Mouse (Mus musculus): ENCODE measurements around the gene Dnajc22. TPM values are rescaled to one million over a fixed set of nuclear protein-coding genes. Genes with fewer than 3 reads are reported as not detected.

Gene Dnajc22
- 0.32 TPM in 1 of 2 replicates, not detected in the other for polyA plus RNA-seq (2021; fragmentation: Nextera tagmentation)
- long read RNA-seq, experiment 1, result 0 reads
- long read RNA-seq, experiment 2, result 0 reads

GRCm38 (mm10) chr15:99092870-99093269 lies at the start of gene Dnajc22:
Dnajc22 (plus strand) TSS chr15:99093170.

GRCm38 (mm10) chr15:99055040-99055439 lies 37.9 kb upstream of the Dnajc22 start, which contains the start of gene Prph:
Prph (plus strand) TSS chr15:99055174.

DNA sequence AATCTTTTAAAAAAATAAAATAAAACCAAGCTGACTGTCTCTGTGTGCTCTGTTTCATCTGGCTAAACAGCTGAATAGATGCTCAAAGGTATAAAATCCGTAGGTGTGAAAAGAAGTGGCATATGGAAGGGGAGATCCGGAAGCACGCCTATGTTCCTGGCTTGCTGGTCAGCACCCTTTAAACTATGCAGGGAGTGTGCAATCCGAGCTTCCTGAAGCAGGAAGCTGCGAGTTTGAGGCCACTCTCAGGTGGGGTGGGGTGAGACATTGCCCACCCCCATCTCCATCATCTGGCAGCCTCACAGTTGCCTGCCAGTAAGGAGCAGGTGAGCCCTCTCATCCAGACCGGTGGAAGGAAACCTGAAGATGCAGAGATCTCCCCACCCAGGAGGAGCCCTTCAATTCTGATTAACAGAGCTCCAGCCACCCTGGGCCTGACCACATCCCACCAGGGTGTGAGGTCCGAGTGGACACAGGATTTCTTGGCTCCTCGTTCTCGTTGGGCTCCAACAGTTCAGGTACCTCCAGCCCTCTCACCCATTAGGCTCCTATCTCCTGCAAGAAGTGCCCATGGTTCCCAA lies 18.9 kb upstream of the Dnajc22 start, which contains the start of gene Troap:
Gene Troap (plus strand): TSS at position 557 of the 581 bp plus-strand sequence.

DNA sequence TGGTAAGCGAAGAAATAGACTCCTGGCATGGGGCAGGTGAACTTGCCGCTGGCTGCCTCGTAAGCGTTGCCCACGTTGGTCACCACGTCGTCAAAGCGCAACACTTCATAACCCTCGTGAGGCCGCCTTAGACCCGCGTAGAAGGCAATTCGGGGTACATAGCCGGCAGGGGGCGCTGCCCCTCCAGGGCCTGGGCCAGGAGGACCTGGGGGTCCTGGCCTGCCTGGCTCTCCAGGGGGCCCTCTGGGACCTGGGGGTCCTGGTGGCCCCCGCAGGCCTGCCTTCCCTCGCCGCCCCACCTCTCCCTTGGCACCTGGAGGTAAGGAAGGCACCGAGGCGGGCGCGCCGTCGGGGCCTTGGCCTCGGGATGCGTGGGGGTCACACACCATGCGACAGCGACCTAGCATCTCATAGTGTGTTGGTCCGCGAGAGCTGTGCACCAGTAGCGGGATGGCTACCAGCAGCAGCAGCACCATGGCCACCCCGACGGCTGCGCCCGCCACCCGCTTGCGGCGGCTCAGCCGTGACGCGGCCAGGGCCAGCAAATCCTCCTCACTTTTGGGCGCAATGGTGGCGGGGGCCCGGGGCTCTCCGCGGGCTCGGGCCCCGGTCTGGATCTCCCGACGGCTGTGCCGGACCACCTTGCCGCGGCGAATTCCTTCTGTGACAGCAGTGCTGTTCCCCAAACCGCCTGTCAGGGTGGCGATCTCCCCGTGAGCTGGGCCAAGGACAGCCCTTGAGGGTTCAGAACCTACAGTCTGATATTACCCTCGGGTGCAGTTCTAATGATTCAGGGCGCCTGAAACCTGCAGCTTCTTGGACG lies 5.5 kb upstream of the Dnajc22 start, which contains the start of gene C1ql4:
Gene C1ql4 (minus strand): TSS at position 565 of the 823 bp plus-strand sequence.

GRCm38 (mm10) chr15:99125711-99126080 lies 32.7 kb downstream of the Dnajc22 start, which contains the start of gene Spats2:
Spats2 (plus strand) TSS chr15:99125916.

Other genes starting within 250 kb of the Dnajc22 start
- gene Kmt2d, start 222.0 kb upstream of the Dnajc22 start, polyA plus RNA-seq (2021; fragmentation: Nextera tagmentation), result 9.8 and 13.0 TPM in 2 replicates
- gene Rhebl1, start 198.6 kb upstream of the Dnajc22 start, polyA plus RNA-seq (2021; fragmentation: Nextera tagmentation), result 9.0 and 9.2 TPM in 2 replicates
- 0.10 and 0.11 TPM in 2 replicates for gene Dhh, start 194.6 kb upstream of the Dnajc22 start, polyA plus RNA-seq (2021; fragmentation: Nextera tagmentation)
- gene Lmbr1l, start 174.9 kb upstream of the Dnajc22 start, polyA plus RNA-seq (2021; fragmentation: Nextera tagmentation), result 1.4 and 1.8 TPM in 2 replicates
- gene Tuba1b, start 158.6 kb upstream of the Dnajc22 start, polyA plus RNA-seq (2021; fragmentation: Nextera tagmentation), result 1,314 and 1,433 TPM in 2 replicates
- gene Gm49450, start 139.6 kb upstream of the Dnajc22 start, polyA plus RNA-seq (2021; fragmentation: Nextera tagmentation), result not detected in 2 replicates
- gene Tuba1a, start 139.5 kb upstream of the Dnajc22 start, polyA plus RNA-seq (2021; fragmentation: Nextera tagmentation), result 2,725 and 3,450 TPM in 2 replicates
- gene Tuba1c, start 63.3 kb upstream of the Dnajc22 start, polyA plus RNA-seq (2021; fragmentation: Nextera tagmentation), result 2.0 and 2.2 TPM in 2 replicates
- gene Prph, start 38.0 kb upstream of the Dnajc22 start, polyA plus RNA-seq (2021; fragmentation: Nextera tagmentation), result 1.9 and 2.1 TPM in 2 replicates
- gene Troap, start 18.6 kb upstream of the Dnajc22 start, polyA plus RNA-seq (2021; fragmentation: Nextera tagmentation), result 0.09 TPM in 1 of 2 replicates, not detected in the other
- not detected in 2 replicates for gene C1ql4, start 5.4 kb upstream of the Dnajc22 start, polyA plus RNA-seq (2021; fragmentation: Nextera tagmentation)
- 5.8 and 7.5 TPM in 2 replicates for gene Spats2, start 32.7 kb downstream of the Dnajc22 start, polyA plus RNA-seq (2021; fragmentation: Nextera tagmentation)
- 14.3 and 20.8 TPM in 2 replicates for gene Kcnh3, start 131.7 kb downstream of the Dnajc22 start, polyA plus RNA-seq (2021; fragmentation: Nextera tagmentation)
- 105 and 138 TPM in 2 replicates for gene Mcrs1, start 158.8 kb downstream of the Dnajc22 start, polyA plus RNA-seq (2021; fragmentation: Nextera tagmentation)
- 24.3 and 37.1 TPM in 2 replicates for gene Prpf40b, start 201.9 kb downstream of the Dnajc22 start, polyA plus RNA-seq (2021; fragmentation: Nextera tagmentation)
- 0.20 and 0.36 TPM in 2 replicates for gene Fam186b, start 202.7 kb downstream of the Dnajc22 start, polyA plus RNA-seq (2021; fragmentation: Nextera tagmentation)

Measured in left cerebral cortex, adult 6 months (tissue).